Mouse (Mus musculus) megakaryocyte progenitor cell, adult 5-6 weeks (primary cell): Measurements from ENCODE around the gene Ralgps1. TPM values are rescaled to one million over a fixed set of nuclear protein-coding genes. Genes with fewer than 3 reads are reported as not detected.
A peak's percentile ranks its signal among the peaks of the same experiment; 100 is the strongest.
"Not testable (repeated sequence)": the region's sequence is repeated elsewhere in the genome, so short reads cannot be mapped to it uniquely, and the experiment has no call there.

Source experiments
- ATAC-seq: replicated peaks from 2 replicates; pipeline ENCODE4 v1.8.0; 2016; ENCODE audit warnings: mild to moderate bottlenecking, moderate TSS enrichment, inconsistent platforms; ENCODE audit not compliant: poor library complexity
- total RNA-seq, 2 experiments: library from RNA; stranded (forward) in 1 of 2; stranded (reverse) in 1 of 2; fragments of 157-497, 149-512 nt in 1 of 2; fragments of 200-1000 nt in 1 of 2; gene quantifications; 2 replicates each; pipeline versions ENCODE4 v1.2.3 to v1.2.4; 2015 to 2017

The Ralgps1 gene
- total RNA-seq, 2 experiments from 2014 or later, result 0.42 to 2.4 TPM

GRCm38 (mm10) chr2:33156283-33156781, 215.0 kb downstream of the Ralgps1 start:
- ATAC-seq, result no peak

DNA sequence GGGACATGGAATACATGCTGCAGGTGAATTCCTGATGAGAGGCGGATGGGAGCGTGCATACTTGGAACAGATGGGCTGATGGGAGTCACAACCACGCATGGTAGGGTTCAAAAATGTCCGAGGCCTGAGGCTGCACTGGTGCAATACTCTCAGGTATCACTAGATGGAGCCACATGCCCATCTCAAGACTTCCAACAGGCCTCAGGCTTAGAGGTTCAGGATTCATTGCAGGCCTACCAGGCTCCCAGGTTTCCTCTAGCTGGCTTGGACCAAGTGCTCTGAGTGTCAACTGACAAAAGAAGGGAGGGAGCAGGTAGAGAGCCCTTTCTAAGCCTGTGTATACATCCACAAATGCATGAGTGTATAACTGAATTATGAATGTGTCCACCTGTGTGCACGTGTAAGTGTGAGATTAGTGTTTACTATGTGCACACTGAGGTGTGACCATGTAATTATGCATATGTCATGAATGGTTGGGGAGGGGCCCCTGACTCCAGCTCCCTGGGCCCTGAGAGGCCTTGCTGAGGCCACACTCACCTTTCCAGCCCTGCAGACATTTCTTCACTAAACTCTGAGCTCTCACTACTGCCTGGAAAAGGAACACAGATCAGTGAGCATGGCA, 216.4 kb downstream of the Ralgps1 start:
- peak; percentile 95 for ATAC-seq

DNA sequence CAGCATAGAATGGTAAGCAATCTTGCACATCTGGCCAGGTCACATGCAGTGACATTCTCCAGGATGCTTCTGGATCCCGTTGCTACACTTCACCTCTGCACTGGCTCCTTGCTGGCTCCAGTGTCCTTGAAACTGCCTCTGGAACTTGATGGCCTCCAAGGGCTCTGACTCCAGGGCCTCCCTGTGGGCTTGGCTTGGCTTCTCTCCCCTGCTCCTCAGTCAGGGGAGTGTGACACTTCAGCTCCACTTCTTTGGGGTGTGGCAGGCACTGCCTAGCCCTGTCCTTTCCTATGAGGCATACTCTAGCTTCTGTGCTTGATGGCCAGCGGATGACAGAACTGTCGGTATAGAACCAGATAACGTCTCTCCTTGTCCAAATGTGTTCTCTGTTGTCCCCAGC, 224.3 kb downstream of the Ralgps1 start:
- no peak for ATAC-seq

- ATAC-seq, result no peak
These were observed 228.0 kb downstream of the Ralgps1 start for GRCm38 (mm10) chr2:33143292-33143691.

DNA sequence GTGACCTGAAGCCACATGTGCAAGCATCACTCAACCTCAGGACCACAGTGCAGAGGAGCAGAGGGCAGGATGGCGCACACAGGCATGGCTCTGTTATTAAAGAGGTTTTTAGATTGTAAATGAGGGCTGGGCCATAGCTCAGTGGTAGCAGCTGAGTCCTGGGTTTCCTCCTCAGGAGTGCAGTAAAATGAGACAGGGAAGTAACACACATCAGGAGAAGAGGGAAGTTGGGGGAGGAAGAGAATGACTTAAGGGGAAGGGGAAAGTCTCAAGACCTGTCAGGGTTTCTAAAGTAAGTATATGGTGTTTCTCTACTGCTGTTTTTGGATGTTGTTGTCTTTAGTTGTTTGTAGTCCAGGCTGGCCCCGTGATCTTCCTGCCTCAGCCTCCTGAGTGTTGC, 232.8 kb downstream of the Ralgps1 start:
- peak; percentile 34; the same call in 1 of the 2 replicates for ATAC-seq

DNA sequence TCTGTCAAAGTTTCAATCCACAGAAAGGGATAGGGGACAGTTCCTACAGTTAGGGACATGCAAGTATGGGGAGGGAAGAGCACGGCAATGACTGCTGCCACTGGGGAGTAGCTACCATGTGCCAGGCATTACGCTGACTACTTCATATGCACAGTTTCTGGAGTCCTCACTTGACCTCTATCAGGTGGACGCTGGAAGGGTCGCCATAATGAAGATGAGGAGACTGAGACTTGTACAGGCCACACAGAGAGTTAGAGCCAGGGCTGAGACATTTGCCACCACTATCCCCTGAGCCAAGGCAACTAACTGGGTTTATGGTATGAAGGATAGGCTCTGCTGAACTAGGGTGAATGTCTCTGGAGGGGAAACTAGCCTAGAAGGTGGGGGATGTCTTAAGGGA, 233.6 kb downstream of the Ralgps1 start:
- ATAC-seq, result no peak

DNA sequence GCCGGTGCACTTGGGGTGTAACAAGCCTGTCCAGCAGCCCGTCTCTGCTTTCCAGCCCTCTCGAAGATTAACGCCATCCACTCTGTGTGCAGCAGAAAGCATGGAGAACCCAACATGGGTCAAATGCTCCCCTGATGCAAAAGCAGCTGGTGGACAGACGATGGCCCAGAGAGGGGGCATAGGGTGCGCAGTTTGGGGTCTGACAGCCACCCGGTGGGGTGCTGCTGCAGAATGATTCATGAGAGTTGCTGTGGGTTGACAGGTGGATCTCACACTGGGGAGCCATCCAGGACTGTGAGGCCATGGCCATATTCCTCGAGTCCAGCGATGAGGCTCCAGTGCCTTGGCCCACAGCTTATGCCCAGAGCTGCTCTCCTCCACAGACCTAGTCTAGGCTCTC, 234.0 kb downstream of the Ralgps1 start:
- no peak for ATAC-seq

GRCm38 (mm10) chr2:33136366-33136765, 234.9 kb downstream of the Ralgps1 start:
- no peak for ATAC-seq

DNA sequence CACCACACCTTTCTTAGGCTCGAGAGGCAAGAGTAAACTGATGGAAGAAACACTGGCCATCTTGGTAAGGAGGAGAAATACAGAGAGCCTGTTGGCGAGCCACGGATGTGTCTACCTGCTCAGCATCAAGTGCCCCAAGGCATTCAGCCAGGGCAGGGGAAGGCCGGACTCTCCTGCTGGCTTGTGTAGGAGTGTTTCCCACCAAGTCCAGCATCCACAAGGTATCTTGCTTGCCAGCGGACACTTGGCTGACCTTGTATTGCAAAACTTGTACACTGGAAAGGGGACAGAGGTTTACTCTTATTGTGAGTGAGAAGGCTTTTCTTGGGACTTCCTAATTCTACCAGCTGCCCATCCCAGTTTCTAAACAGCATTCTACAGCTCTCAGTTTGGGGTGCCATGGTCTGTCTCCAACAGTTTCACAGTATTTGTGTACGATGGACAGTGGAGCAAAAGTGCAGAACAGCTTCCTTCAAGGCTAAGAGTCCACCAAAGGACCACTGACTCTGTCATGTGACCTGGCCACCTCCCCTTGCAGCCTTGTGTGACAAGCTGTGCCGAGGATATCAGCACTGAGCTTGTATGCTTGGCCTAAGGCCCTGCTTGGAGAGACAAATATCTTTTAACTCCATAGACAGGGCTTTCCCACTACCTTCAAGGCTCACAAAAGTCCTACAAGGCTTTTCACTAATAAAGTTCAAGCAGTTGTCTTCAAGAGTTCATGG, 236.4 kb downstream of the Ralgps1 start:
- ATAC-seq, result no peak

GRCm38 (mm10) chr2:33132306-33132705, 239.0 kb downstream of the Ralgps1 start:
- no peak for ATAC-seq

DNA sequence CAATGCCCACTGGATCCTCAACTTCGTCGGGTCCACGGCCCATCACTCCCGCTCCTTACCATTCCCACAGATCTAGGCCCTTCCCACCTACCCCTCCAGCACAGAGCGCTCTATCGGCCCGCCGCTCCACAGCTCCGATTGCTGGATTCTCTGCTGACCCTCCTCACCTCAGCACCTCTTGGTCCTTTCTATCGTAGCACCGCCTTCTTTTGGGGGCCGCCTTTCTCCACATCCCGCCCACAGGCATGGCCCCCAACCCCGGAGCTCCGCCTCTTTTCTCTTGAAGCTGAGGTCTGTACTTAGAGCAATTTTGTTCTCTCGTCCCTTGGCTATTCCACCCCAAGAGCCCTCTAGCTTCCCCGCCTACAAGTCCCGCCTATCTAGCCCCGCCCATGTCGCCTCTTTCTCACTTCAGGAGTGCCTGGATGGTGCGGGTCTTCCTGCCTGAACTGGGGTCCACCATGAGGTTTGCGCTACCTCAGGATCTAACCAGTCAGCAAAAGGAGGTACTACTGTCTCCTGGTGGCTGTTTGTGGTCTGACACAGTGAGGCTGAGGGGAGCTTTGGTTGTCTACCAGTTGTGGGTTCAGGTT, 239.7 kb downstream of the Ralgps1 start, which contains the start of gene Garnl3:
TSS of gene Garnl3 (minus strand) at position 155 of the 593 bp plus-strand sequence.
- peak; percentile 16 for ATAC-seq

DNA sequence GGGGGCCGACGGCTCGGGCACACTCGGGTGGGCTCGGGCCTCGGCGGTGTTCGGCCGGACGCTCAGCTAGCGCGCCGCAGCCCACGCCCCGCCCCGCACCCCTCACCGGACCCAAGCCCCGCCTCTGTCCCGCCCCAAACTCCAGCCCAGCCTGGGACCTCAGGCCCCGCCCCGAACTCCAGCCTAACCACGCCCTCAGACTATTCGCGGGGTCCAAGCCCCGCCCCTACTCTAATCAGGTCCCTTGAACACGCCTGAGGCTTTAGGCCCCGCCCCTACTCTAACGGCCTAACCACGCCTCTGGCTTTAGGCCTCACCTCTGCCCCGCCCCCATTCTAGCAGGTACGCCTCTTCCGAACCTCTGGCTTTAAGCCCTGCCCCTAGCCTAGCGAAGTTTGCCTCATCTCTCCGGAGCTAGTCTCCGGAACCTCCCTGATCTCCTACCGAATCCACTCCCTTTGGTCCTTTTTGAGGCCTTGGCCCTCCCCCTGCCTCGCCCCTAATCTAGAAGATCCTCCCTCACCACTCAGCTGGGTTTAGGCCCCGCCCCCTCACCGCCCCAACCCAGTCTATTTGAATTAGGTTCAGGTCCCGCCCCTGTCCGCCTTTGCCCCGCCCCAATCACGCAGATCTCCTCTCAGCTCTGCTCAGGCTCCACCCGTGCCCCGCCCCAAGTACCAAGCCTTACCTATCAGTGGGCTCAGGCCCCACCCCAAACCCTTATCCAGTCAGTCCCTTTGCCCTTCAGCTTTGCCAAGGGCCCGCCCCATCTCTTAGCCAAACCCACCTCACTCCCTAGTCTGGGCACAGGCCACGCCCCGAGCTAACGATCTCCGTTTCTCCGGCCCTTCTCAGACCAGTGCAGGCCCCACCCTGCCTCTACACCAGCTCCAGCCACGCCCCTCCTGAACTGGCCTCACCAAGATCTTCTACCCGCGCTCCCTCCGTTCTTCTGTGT, 240.5 kb downstream of the Ralgps1 start:
- ATAC-seq, result peak; percentile 81

- no peak for ATAC-seq
These were observed 241.2 kb downstream of the Ralgps1 start for GRCm38 (mm10) chr2:33130141-33130525.

DNA sequence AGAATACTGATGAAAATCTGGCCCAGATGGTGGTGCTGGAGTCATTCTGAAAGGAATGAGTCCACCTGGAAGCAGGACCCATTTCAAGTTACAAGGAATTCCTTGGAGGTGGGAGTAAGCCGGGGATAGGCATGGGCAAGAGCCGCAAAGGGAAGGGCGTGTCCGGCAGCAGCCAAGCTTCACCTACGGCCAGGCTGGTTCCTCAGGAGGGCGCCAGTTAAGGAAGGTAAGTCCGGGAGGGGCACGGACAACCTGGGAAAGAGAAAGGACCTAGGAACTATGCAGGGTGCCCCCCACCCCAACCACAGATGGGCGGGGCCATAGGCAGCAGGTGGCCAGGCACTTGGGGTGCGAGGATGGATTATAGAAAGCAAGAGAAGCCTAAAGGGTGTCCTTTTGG, 241.6 kb downstream of the Ralgps1 start:
- ATAC-seq, result no peak

GRCm38 (mm10) chr2:33129005-33129404, 242.3 kb downstream of the Ralgps1 start:
- ATAC-seq, result no peak

DNA sequence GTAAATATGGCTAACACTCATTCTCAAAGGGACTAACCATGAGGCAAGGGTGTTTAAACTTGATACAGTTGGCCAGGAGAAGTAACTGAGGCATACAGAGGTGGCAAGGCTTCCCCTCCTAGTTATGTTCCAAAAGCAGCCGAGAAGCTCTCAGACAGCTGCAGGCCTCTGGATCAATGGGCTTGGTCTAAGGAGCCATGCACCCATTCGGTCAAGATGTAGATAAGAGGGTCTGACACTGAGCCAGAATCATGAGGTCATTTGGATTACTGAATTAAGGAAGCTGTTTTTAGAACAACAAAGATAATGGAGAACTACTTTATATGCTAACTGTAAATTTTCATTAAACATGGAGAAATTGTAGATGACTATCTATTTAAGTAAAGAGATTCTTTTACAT, 244.0 kb downstream of the Ralgps1 start:
- no peak for ATAC-seq

- no peak for ATAC-seq
These were observed 248.4 kb downstream of the Ralgps1 start for GRCm38 (mm10) chr2:33122856-33123255.

- no peak for ATAC-seq
These were observed 270.8 kb downstream of the Ralgps1 start for GRCm38 (mm10) chr2:33100536-33100935.

DNA sequence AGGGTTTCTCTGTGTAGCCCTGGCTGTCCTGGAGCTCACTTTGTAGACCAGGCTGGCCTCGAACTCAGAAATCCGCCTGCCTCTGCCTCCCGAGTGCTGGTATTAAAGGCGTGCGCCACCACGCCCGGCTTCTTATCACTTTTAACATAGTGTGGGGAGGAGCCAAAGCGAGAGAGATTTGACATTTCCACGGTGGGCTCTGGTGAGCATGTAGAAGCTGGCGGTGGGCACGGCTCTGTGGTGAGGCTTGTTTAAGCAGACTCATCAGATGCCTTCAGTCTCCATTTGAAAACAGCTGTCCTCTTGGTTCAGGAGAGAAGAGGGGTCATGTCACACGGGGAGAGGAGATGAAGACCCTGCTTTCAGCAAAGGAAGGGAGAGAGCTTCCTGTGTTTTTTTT, 274.0 kb downstream of the Ralgps1 start:
- ATAC-seq, result not testable (repeated sequence)

DNA sequence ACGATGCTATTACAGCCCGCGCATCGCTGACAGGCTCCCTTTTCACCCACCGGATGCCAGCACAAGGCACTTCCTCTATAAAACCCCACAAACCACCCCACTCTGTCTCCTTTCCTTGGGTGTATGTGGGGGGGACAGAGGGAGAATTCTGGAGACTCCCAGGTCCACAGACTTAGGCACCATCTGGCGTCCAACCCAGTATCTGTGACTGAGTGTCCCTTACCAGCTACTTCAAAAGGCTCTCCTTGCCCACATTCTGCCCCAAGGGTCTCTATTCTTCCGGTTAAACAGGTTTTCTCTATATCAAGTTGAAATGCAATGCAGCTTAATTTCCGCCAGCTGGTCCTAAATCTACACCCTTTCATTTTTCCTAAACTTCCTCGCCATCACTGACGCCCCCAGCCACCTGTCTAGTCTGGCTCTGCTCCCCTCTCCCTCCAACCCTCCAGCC, 276.0 kb downstream of the Ralgps1 start:
- no peak for ATAC-seq
